Mouse (Mus musculus): ENCODE data around the gene Hcrt.

DNA sequence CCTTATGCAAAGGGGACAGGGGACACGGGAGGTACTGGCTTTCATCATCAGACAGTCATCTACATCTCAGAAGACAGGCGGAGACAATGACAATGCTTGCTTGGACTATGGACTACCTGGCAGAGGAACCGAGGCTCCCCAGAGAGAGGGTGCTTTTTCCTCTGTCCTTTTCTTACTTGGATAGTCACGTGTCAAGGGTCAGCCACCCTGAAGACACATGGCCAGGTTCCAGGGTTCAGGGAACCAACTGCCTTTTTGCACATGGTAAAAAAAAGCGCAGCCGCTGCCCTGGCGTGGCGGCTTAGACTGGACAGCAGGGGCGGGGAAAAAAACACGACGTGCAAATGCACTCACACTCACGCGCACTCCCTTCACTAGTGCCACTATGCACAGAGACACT, 19.8 kb upstream of the Hcrt start:
- TF ChIP-seq CTCF (IDR thresholded peaks at IDR 0.05; ENCODE audit: low read depth, low read length) (no peak), POLR2A (IDR thresholded peaks at IDR 0.05; ENCODE audit: extremely low read depth, insufficient read depth, low read length) (no peak)

Measured in liver, adult 2 months (tissue).